Mouse (Mus musculus) small intestine, adult 10 weeks (tissue): ENCODE measurements around the gene Pclo. TPM values are rescaled to one million over a fixed set of nuclear protein-coding genes. Genes with fewer than 3 reads are reported as not detected.

Experiments used
- polyA plus RNA-seq: library from polyadenylated mRNA; stranded (reverse); fragments of 350-450 nt; fragmentation: Illumina TruSeq; extraction: RNeasy Lipid Tissue Mini Kit (QIAGEN cat#74804); gene quantifications from one replicate; pipeline ENCODE4 v1.2.3, GENCODE M21; 2014; ENCODE audit warnings: low replicate concordance

Gene Pclo
- polyA plus RNA-seq = 0.67 TPM

GRCm38 (mm10) chr5:14514631-14515523 lies at the start of gene Pclo:
Gene Pclo, plus strand, starts transcription at chr5:14514918.

